Mouse (Mus musculus): Measurements from ENCODE around the gene Fam222a. TPM values are rescaled to one million over a fixed set of nuclear protein-coding genes. Genes with fewer than 3 reads are reported as not detected.

Fam222a gene
- polyA plus RNA-seq, 1 experiment from 2014 or later: 4.7 TPM

GRCm38 (mm10) chr5:114648728-114649311 lies 81.0 kb downstream of the Fam222a start:
- Histone ChIP-seq H3K4me2 (no peak overlapping the region), H3K9me3 (replicated peaks) (no peaks in the 10 kb centered on the region), H3K4me3 (replicated peaks) (no peak overlapping the region), H3K36me3 (no peaks in the 10 kb centered on the region), H3K27ac (peak overlapping the region; percentile 24; the same call in 1 of the 2 replicates), H3K27me3 (0 out of 2 replicates have a peak, but pooled peaks cover 5% of the 10 kb centered on the region), H3K4me1 (peaks cover 74% of the 10 kb centered on the region), H3K9ac (no peak overlapping the region)
- no peak for ATAC-seq (replicated peaks; ENCODE audit: low FRiP score)
- WGBS: 66% methylated on average over 11 of the region's 11 CpGs

GRCm38 (mm10) chr5:114651002-114651401 lies 83.2 kb downstream of the Fam222a start:
- peaks cover 85% of the 10 kb centered on the region for H3K4me1 ChIP-seq
- peak overlapping the region; percentile 46 for H3K4me2 ChIP-seq
- ATAC-seq (replicated peaks; ENCODE audit: low FRiP score): peak; percentile 37; the same call in 1 of the 2 replicates
- no peak overlapping the region for H3K4me3 ChIP-seq (replicated peaks)
- H3K27me3 ChIP-seq: peaks cover 2% of the 10 kb centered on the region; the same call in 1 of the 2 replicates
- H3K36me3 ChIP-seq: no peaks in the 10 kb centered on the region
- peak overlapping the region; percentile 20 for H3K27ac ChIP-seq
- 23% methylated on average over 14 of the region's 14 CpGs for WGBS
- H3K9me3 ChIP-seq (replicated peaks): no peaks in the 10 kb centered on the region
- no peak overlapping the region; the same call in 1 of the 2 replicates for H3K9ac ChIP-seq

GRCm38 (mm10) chr5:114651449-114651848 lies 83.6 kb downstream of the Fam222a start:
- Histone ChIP-seq H3K27ac (peak overlapping the region; percentile 20), H3K9me3 (replicated peaks) (no peaks in the 10 kb centered on the region), H3K27me3 (peaks cover 4% of the 10 kb centered on the region), H3K36me3 (no peaks in the 10 kb centered on the region), H3K4me1 (peaks cover 88% of the 10 kb centered on the region), H3K9ac (no peak overlapping the region; the same call in 1 of the 2 replicates), H3K4me3 (replicated peaks) (no peak overlapping the region), H3K4me2 (peak overlapping the region; percentile 46)
- ATAC-seq (replicated peaks; ENCODE audit: low FRiP score): no peak
- 15% methylated on average over 3 of the region's 3 CpGs for WGBS

GRCm38 (mm10) chr5:114653656-114654437 lies 86.0 kb downstream of the Fam222a start:
- 61% methylated on average over 13 of the region's 15 CpGs for WGBS
- no peak overlapping the region for H3K9ac ChIP-seq
- H3K4me3 ChIP-seq (replicated peaks): no peak overlapping the region
- no peak for ATAC-seq (replicated peaks; ENCODE audit: low FRiP score)
- no peaks in the 10 kb centered on the region for H3K9me3 ChIP-seq (replicated peaks)
- no peak overlapping the region for H3K4me2 ChIP-seq
- no peak overlapping the region; the same call in 1 of the 2 replicates for H3K27ac ChIP-seq
- H3K36me3 ChIP-seq: no peaks in the 10 kb centered on the region
- H3K27me3 ChIP-seq: peaks cover 27% of the 10 kb centered on the region
- peaks cover 87% of the 10 kb centered on the region for H3K4me1 ChIP-seq

GRCm38 (mm10) chr5:114655721-114656120 lies 87.9 kb downstream of the Fam222a start:
- Histone ChIP-seq H3K4me2 (peak overlapping the region; percentile 96; the same call in 1 of the 2 replicates), H3K4me1 (peaks cover 74% of the 10 kb centered on the region), H3K4me3 (replicated peaks) (no peak overlapping the region), H3K27ac (peak overlapping the region; percentile 75), H3K9me3 (replicated peaks) (no peaks in the 10 kb centered on the region), H3K9ac (no peak overlapping the region), H3K36me3 (no peaks in the 10 kb centered on the region), H3K27me3 (peaks cover 34% of the 10 kb centered on the region)
- 76% methylated on average over 5 of the region's 5 CpGs for WGBS
- ATAC-seq (replicated peaks; ENCODE audit: low FRiP score): no peak

- peaks cover 34% of the 10 kb centered on the region for H3K27me3 ChIP-seq
- WGBS: 69% methylated on average over 7 of the region's 7 CpGs
- peak overlapping the region; percentile 96 for H3K4me2 ChIP-seq
Observed at GRCm38 (mm10) chr5:114656305-114656704, 88.5 kb downstream of the Fam222a start.

GRCm38 (mm10) chr5:114657426-114657825 lies 89.6 kb downstream of the Fam222a start:
- Histone ChIP-seq H3K4me1 (peaks cover 59% of the 10 kb centered on the region), H3K36me3 (no peaks in the 10 kb centered on the region), H3K27ac (peak overlapping the region; percentile 75), H3K9ac (peak overlapping the region; percentile 61), H3K27me3 (peaks cover 34% of the 10 kb centered on the region), H3K9me3 (replicated peaks) (0 out of 2 replicates have a peak, but pooled peaks cover 3% of the 10 kb centered on the region), H3K4me2 (peak overlapping the region; percentile 96), H3K4me3 (replicated peaks) (peak overlapping the region; percentile 63)
- ATAC-seq (replicated peaks; ENCODE audit: low FRiP score): peak; percentile 59
- WGBS: 23% methylated on average over 10 of the region's 10 CpGs

More at GRCm38 (mm10) chr5:114656305-114656704, 88.5 kb downstream of the Fam222a start:
- ATAC-seq (replicated peaks; ENCODE audit: low FRiP score): no peak
- Histone ChIP-seq H3K4me1 (peaks cover 69% of the 10 kb centered on the region), H3K9ac (peak overlapping the region; percentile 21; the same call in 1 of the 2 replicates), H3K9me3 (replicated peaks) (no peaks in the 10 kb centered on the region), H3K4me3 (replicated peaks) (no peak overlapping the region), H3K27ac (peak overlapping the region; percentile 75), H3K36me3 (no peaks in the 10 kb centered on the region)

GRCm38 (mm10) chr5:114658255-114658654 lies 90.4 kb downstream of the Fam222a start, which contains the start of gene Trpv4:
Trpv4 (minus strand) TSS chr5:114658421.
- peaks cover 34% of the 10 kb centered on the region for H3K27me3 ChIP-seq
- peak within 1 kb of the TSS; percentile 61 for H3K9ac ChIP-seq
- H3K36me3 ChIP-seq: no peaks in the 10 kb centered on the region
- peak within 1 kb of the TSS; percentile 75 for H3K27ac ChIP-seq
- 0 out of 2 replicates have a peak, but pooled peaks cover 3% of the 10 kb centered on the region for H3K9me3 ChIP-seq (replicated peaks)
- peak; percentile 50; the same call in 1 of the 2 replicates for ATAC-seq (replicated peaks; ENCODE audit: low FRiP score)
- H3K4me3 ChIP-seq (replicated peaks): peak within 1 kb of the TSS; percentile 63
- H3K4me2 ChIP-seq: peak within 1 kb of the TSS; percentile 96
- H3K4me1 ChIP-seq: peaks cover 51% of the 10 kb centered on the region
- WGBS: under 1% methylated on average over 30 of the region's 47 CpGs

- ATAC-seq (replicated peaks; ENCODE audit: low FRiP score): no peak
Observed at GRCm38 (mm10) chr5:114661029-114661428, 93.2 kb downstream of the Fam222a start.

More at GRCm38 (mm10) chr5:114661029-114661428, 93.2 kb downstream of the Fam222a start:
- H3K4me3 ChIP-seq (replicated peaks): no peak overlapping the region
- H3K9ac ChIP-seq: no peak overlapping the region
- no peak overlapping the region for H3K4me2 ChIP-seq
- H3K27ac ChIP-seq: no peak overlapping the region
- WGBS: 52% methylated on average over 6 of the region's 6 CpGs
- H3K27me3 ChIP-seq: peaks cover 34% of the 10 kb centered on the region
- H3K36me3 ChIP-seq: no peaks in the 10 kb centered on the region
- H3K9me3 ChIP-seq (replicated peaks): 0 out of 2 replicates have a peak, but pooled peaks cover 3% of the 10 kb centered on the region
- peaks cover 41% of the 10 kb centered on the region for H3K4me1 ChIP-seq

Other genes starting within 250 kb of the Fam222a start
- 93.4 and 101 TPM in 2 replicates for gene Kctd10, start 187.5 kb upstream of the Fam222a start, polyA plus RNA-seq (2015; fragmentation: Nextera tagmentation; extraction: Ambion mirVana)
- gene Ube3b, start 187.4 kb upstream of the Fam222a start, polyA plus RNA-seq (2015; fragmentation: Nextera tagmentation; extraction: Ambion mirVana): 40.6 and 43.8 TPM in 2 replicates
- 30.5 and 33.4 TPM in 2 replicates for gene Mmab, start 124.0 kb upstream of the Fam222a start, polyA plus RNA-seq (2015; fragmentation: Nextera tagmentation; extraction: Ambion mirVana)
- 40.2 and 42.8 TPM in 2 replicates for gene Mvk, start 123.7 kb upstream of the Fam222a start, polyA plus RNA-seq (2015; fragmentation: Nextera tagmentation; extraction: Ambion mirVana)
- gene Trpv4, start 90.4 kb downstream of the Fam222a start, polyA plus RNA-seq (2015; fragmentation: Nextera tagmentation; extraction: Ambion mirVana): 21.8 and 23.4 TPM in 2 replicates
- 78.5 and 79.2 TPM in 2 replicates for gene Gltp, start 123.0 kb downstream of the Fam222a start, polyA plus RNA-seq (2015; fragmentation: Nextera tagmentation; extraction: Ambion mirVana)
- 16.5 and 17.4 TPM in 2 replicates for gene Tchp, start 139.7 kb downstream of the Fam222a start, polyA plus RNA-seq (2015; fragmentation: Nextera tagmentation; extraction: Ambion mirVana)
- 45.3 and 49.8 TPM in 2 replicates for gene Ankrd13a, start 206.7 kb downstream of the Fam222a start, polyA plus RNA-seq (2015; fragmentation: Nextera tagmentation; extraction: Ambion mirVana)
- 42.0 and 45.5 TPM in 2 replicates for gene Git2, start 207.5 kb downstream of the Fam222a start, polyA plus RNA-seq (2015; fragmentation: Nextera tagmentation; extraction: Ambion mirVana)